Mouse (Mus musculus) cerebellum, adult 2 months (tissue): ENCODE measurements around the gene Gm11238.
"Not testable (repeated sequence)": the region's sequence is repeated elsewhere in the genome, so short reads cannot be mapped to it uniquely, and the experiment has no call there.

Source experiments
- CTCF ChIP-seq: fragments of 200-500 bp; IDR thresholded peaks from 2 replicates; pipeline ENCODE4 v1.5.1; 2011; ENCODE audit warnings: low read depth, mild to moderate bottlenecking, control low read depth, low read length, moderate library complexity, borderline replicate concordance; ENCODE audit not compliant: insufficient read depth
- POLR2A ChIP-seq: fragments of 200-500 bp; IDR thresholded peaks from 2 replicates; pipeline ENCODE4 v1.6.1; 2011; ENCODE audit warnings: low read length, control low read depth, borderline replicate concordance; ENCODE audit not compliant: insufficient read depth

DNA sequence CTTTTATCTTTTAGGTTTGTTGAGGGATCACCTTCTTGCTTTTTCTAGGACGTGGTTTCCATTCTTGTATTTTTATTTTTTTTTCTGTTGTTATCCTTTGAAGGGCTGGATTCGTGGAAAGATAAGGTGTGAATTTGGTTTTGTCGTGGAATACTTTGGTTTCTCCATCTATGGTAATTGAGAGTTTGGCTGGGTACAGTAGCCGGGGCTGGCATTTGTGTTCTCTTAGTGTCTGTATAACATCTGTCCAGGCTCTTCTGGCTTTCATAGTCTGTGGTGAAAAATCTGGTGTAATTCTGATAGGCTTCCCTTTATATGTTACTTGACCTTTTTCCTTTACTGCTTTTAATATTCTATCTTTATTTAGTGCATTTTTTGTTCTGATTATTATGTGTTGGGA is 54.2 kb downstream of the Gm11238 start:
- TF ChIP-seq CTCF, POLR2A: not testable (repeated sequence)
